Mouse (Mus musculus) brain, embryonic 14.5 days (tissue): ENCODE data around the gene Rsph14.

ENCODE experiments used
- CTCF ChIP-seq: fragments of 200-500 bp; IDR thresholded peaks from 2 replicates; pipeline ENCODE4 v1.5.1; 2012; ENCODE audit warnings: inconsistent platforms, mild to moderate bottlenecking, moderate library complexity, borderline replicate concordance; ENCODE audit not compliant: insufficient read depth, insufficient read length; ENCODE audit errors: extremely low read depth
- POLR2A ChIP-seq: fragments of 200-500 bp; IDR thresholded peaks from 2 replicates; pipeline ENCODE4 v1.6.1; 2012; ENCODE audit warnings: mild to moderate bottlenecking, inconsistent platforms, borderline replicate concordance; ENCODE audit not compliant: poor library complexity, insufficient read depth, insufficient read length, severe bottlenecking; ENCODE audit errors: extremely low read depth

GRCm38 (mm10) chr10:74975626-74976025, 56.8 kb downstream of the Rsph14 start:
- TF ChIP-seq CTCF = no peak
- no peak for TF ChIP-seq POLR2A
